Mouse (Mus musculus): ENCODE measurements at regions not wholly inside any gene's neighbourhood (a gene's known extent, or its start where the extent isn't known, plus 50 kb on each side); places are given as distances from the start of the nearest gene placed in this dataset.

DNA sequence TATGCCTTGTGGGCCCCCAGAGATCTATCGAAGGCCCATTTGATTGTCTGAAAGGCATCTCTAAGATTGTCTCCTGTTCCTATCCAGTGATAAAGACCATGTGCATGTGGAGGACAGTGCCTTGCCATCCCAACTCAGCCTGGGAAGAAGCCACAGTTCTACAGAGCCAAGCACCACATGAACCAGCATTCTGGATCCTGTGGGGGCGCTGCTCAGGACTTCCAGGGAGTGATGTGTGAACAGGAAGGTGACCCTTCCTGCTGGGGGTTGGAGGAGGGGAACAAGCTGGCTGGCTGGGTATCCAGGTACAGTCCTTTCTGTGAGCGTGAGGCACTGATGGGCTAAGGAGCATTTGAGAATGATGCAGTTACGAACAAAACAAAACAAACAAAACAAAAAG, 163.8 kb downstream of the Gm26897 start:
- Histone ChIP-seq H3K4me3 (ENCODE audit: insufficient read depth, low read depth, low read length) (no peak overlapping the region), H3K27ac (replicated peaks; ENCODE audit: low read depth, low read length) (no peak overlapping the region), H3K4me1 (ENCODE audit: control insufficient read depth, insufficient read depth, insufficient read length, low read length) (no peaks in the 10 kb centered on the region)

DNA sequence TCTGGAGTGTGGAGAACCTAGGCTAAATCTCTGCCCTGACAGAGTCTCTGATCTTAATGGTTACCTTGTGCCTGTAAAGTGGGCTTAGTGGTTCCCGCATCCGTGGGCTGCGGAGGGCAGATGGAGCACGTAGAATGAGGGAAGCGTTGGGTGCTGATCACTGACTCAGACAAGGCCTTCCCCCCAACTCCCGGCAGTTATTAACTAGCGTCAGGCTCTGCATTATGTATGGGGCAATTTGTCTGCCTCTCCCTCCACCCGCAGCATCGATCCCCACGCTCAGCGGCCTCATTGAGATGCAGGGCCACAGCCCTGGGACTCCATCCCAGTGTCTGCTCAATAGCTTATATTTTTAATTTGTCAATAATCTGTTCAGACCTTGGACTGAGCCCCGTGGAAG, 164.8 kb downstream of the Gm26897 start:
- Histone ChIP-seq H3K27ac (replicated peaks; ENCODE audit: low read depth, low read length) (no peak overlapping the region), H3K4me3 (ENCODE audit: insufficient read depth, low read depth, low read length) (no peak overlapping the region), H3K4me1 (ENCODE audit: control insufficient read depth, insufficient read depth, insufficient read length, low read length) (no peaks in the 10 kb centered on the region)

DNA sequence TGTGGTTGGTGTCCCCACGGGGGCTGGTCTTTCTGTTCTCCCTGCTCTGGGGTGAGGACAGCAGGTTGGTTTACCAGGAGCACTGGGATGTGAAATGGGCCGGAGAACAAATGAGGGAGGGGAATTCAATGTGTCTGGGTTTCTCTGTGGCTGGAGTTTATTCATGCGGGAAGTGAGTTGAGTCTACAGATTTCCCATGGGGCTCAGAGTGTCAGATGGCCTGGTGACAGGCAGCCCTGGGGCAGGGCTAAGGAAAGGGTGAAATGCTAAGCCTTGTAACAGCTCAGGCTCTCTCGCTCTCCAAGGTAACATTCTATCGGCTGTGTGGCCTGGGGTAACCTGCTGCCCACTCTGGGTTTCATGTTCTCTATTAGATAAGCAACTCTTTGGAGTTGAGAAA, 167.5 kb downstream of the Gm26897 start:
- Histone ChIP-seq H3K4me3 (ENCODE audit: insufficient read depth, low read depth, low read length) (no peak overlapping the region), H3K4me1 (ENCODE audit: control insufficient read depth, insufficient read depth, insufficient read length, low read length) (no peaks in the 10 kb centered on the region), H3K27ac (replicated peaks; ENCODE audit: low read depth, low read length) (no peak overlapping the region)

DNA sequence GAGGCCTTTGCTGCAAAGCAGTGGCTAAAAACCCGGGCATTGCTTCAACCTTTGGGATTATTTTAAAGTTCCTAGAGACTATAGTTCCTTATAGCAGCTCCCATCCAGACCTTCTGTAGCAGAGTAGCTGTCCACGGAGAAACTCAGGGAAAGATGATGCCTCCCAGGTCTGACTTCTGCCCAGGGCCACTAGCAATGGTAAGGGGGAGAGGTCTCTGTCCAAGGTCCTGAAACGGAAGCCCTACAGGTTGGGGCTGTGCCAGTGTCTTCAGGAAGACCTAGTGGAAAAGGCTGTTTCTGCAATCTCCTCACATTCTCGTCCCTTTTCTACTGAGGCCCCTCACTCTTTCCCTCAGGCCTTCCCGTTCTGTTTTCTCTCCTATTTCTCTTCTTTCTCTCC, 168.0 kb downstream of the Gm26897 start:
- H3K4me3 ChIP-seq (ENCODE audit: insufficient read depth, low read depth, low read length): no peak overlapping the region
- H3K27ac ChIP-seq (replicated peaks; ENCODE audit: low read depth, low read length): no peak overlapping the region
- no peaks in the 10 kb centered on the region for H3K4me1 ChIP-seq (ENCODE audit: control insufficient read depth, insufficient read depth, insufficient read length, low read length)

DNA sequence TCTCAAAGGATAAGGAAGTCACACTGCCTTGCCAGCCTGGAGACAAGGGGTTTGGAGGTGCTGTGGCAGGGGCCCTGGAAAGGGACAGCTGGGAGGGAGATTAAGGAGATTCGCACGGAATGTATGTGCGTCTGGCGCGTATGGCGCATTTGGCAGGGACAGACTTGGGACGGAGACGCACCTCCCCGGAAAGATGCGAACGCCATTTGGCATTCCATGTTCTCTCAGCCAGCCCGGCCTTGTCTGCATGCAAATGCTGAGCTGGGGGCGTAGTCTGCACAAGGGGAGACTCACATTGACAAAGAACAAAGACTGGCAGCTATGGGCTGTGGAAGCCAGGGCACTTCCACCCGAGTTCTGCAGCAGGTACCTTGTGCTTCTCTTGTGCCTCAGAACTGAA, 174.4 kb downstream of the Gm26897 start:
- Histone ChIP-seq H3K4me3 (ENCODE audit: insufficient read depth, low read depth, low read length) (no peak overlapping the region), H3K27ac (replicated peaks; ENCODE audit: low read depth, low read length) (no peak overlapping the region), H3K4me1 (ENCODE audit: control insufficient read depth, insufficient read depth, insufficient read length, low read length) (no peaks in the 10 kb centered on the region)

DNA sequence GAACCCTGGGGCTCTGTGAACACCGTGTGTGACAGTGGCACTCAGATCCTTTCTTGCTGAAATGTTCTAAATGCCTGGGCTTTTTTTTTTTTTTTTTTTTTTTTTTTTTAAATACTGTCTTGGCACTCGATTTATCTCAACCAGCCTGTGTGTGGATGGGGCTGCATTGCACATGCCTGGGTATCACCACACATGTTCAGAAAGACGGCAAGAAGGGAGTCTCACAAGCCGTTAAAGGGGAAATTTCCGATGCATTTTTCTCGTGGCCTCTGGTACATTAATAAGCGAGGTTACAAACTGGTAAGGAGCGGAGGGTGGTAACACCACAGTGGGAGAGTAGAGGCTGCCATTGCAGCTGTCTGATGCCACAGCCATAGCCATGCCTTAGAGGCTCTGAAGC, 176.8 kb downstream of the Gm26897 start:
- H3K4me1 ChIP-seq (ENCODE audit: control insufficient read depth, insufficient read depth, insufficient read length, low read length): no peaks in the 10 kb centered on the region
- no peak overlapping the region for H3K27ac ChIP-seq (replicated peaks; ENCODE audit: low read depth, low read length)
- no peak overlapping the region for H3K4me3 ChIP-seq (ENCODE audit: insufficient read depth, low read depth, low read length)

DNA sequence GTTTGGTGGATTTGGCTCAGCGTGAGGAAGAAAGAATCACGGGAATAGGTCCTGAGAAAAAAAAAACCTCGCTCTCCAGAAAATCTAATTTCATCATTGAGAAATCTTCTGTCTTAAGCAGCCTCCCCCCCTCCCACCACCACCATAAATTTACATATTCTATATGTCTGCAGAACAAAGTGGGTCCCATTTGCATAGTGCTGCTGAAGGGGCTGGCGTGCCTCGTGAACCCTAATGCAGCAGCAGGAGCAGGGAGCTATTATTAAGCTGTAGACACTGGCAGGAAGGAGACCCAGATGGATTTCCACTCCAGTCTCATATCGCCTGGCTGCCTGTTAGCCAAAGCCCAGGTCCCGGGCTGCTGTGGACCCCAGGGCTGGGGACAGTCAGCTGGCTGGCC, 179.6 kb downstream of the Gm26897 start:
- Histone ChIP-seq H3K27ac (replicated peaks; ENCODE audit: low read depth, low read length) (no peak overlapping the region), H3K4me3 (ENCODE audit: insufficient read depth, low read depth, low read length) (no peak overlapping the region), H3K4me1 (ENCODE audit: control insufficient read depth, insufficient read depth, insufficient read length, low read length) (no peaks in the 10 kb centered on the region)

DNA sequence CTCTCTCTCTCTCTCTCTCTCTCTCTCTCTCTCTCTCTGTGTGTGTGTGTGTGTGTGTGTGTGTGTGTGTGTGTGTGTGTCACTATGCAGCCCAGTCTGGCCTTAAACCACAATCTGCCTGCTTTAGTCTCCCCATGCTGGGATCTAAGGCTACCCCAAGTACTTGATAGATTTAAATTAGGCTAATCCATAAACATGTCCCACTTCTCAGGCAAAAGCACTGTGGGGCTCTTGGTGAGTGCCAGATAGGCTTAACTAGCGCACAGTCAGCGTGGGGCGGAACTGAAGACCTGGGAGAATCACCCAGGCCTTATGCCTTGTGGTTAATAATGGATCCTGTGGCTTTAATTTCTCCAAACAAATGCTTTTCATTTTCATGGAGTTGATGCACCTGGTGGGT, 180.6 kb downstream of the Gm26897 start:
- Histone ChIP-seq H3K27ac (replicated peaks; ENCODE audit: low read depth, low read length) (no peak overlapping the region), H3K4me3 (ENCODE audit: insufficient read depth, low read depth, low read length) (no peak overlapping the region), H3K4me1 (ENCODE audit: control insufficient read depth, insufficient read depth, insufficient read length, low read length) (no peaks in the 10 kb centered on the region)

DNA sequence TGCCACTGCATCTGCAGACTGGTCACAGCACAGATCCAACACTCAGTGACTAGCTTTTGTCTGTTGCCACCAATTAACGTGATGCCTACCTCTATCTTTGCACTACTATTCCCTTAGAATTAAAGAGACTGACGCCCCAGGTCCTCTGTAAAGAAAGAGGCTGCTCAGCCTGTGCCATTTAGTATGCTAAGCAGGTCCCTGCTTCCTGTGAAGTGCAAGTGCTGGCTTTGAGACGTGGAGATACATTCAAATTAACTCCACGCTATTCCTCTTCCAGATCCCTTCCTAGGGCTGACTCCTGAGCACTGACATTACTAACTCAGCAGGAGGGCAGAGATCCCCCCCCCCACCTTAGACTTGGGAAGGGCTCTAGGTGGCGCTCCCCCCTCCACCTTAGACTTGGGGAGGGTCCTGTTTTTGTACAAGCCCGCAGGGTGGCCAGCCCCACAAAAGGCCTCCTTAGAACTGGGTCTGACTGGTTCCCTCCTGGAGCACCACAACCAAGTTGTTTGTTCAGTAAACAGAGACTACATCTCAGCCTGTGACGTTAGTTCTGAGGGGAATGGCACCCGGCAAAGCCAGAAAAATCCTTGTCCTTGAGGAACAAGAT, 184.0 kb downstream of the Gm26897 start:
- Histone ChIP-seq H3K4me1 (ENCODE audit: control insufficient read depth, insufficient read depth, insufficient read length, low read length) (no peaks in the 10 kb centered on the region), H3K4me3 (ENCODE audit: insufficient read depth, low read depth, low read length) (no peak overlapping the region), H3K27ac (replicated peaks; ENCODE audit: low read depth, low read length) (no peak overlapping the region)

DNA sequence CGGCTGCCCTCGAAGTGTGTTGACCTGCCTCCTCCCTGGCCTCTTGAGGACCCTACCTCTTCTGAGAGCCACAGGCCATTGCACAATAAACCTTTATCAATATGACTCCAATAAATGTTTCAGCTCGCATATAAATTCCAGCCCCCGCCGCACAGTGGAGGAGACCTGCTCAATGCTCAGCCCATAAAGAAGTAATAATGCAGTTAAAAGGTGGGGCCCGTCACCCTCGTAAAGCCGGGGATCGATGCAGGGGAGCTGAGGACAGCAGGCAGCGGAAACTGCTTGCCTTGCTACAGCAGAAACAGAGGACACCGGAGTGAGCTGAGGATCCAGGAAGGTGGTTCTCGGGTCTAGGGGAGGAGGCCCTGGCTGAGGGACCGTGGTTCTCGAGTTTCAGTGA, 185.2 kb downstream of the Gm26897 start:
- no peak overlapping the region for H3K4me3 ChIP-seq (ENCODE audit: insufficient read depth, low read depth, low read length)
- H3K4me1 ChIP-seq (ENCODE audit: control insufficient read depth, insufficient read depth, insufficient read length, low read length): no peaks in the 10 kb centered on the region
- H3K27ac ChIP-seq (replicated peaks; ENCODE audit: low read depth, low read length): no peak overlapping the region

DNA sequence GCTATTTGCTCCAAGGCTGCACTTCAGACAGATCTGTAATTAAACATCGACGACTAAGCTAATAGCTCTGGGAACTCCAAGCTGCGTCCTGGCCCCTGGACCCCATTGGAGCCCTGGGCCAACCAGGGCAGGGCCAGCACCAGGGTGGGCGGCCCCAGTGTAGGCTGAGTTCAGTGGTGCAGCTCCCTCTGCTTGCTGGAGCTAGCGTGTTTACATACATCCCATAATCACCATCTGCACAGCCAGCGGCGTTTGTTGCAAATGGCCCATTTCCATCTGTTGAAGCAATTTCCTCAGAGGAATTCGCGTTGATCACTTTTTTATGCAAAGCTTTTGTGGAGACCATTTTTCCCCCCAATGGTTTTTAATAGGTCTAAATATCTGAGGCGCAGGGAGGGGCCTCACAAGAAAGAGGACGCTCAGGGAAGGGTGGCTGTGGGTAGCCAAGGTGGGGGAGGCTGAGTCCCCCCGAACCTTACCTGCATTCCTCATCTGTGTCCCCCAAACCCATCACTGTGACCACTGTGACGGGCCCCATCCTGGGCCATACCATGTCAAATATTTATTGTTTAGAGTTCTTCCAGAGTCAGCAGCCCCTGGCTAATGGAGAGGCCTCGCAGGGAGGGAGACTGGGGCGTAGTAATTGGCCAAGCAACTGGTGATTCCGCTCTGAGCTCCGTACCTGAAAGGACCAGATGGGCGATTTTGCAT, 189.4 kb downstream of the Gm26897 start:
- H3K4me3 ChIP-seq (ENCODE audit: insufficient read depth, low read depth, low read length): no peak overlapping the region
- no peaks in the 10 kb centered on the region for H3K4me1 ChIP-seq (ENCODE audit: control insufficient read depth, insufficient read depth, insufficient read length, low read length)
- no peak overlapping the region for H3K27ac ChIP-seq (replicated peaks; ENCODE audit: low read depth, low read length)

DNA sequence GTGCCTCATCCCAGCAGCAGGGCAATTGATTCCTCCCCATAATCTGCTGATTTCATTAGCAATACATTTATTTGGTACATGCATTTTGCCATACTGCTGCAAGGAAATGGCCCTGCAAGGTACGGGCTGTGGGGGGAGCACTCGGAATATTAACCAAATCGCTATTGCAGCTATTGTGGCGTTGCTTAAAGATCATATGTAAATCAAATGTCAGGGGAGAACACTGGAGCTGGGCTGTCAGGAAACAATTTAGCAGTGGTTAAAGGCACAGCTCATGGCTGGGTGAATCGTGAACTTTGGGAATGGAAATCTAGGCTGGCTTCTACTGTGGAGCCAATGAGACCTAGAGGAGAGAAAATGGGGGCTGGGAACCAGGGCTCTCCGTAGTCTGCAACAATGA, 192.0 kb downstream of the Gm26897 start:
- H3K4me3 ChIP-seq (ENCODE audit: insufficient read depth, low read depth, low read length): no peak overlapping the region
- no peaks in the 10 kb centered on the region for H3K4me1 ChIP-seq (ENCODE audit: control insufficient read depth, insufficient read depth, insufficient read length, low read length)
- H3K27ac ChIP-seq (replicated peaks; ENCODE audit: low read depth, low read length): no peak overlapping the region

DNA sequence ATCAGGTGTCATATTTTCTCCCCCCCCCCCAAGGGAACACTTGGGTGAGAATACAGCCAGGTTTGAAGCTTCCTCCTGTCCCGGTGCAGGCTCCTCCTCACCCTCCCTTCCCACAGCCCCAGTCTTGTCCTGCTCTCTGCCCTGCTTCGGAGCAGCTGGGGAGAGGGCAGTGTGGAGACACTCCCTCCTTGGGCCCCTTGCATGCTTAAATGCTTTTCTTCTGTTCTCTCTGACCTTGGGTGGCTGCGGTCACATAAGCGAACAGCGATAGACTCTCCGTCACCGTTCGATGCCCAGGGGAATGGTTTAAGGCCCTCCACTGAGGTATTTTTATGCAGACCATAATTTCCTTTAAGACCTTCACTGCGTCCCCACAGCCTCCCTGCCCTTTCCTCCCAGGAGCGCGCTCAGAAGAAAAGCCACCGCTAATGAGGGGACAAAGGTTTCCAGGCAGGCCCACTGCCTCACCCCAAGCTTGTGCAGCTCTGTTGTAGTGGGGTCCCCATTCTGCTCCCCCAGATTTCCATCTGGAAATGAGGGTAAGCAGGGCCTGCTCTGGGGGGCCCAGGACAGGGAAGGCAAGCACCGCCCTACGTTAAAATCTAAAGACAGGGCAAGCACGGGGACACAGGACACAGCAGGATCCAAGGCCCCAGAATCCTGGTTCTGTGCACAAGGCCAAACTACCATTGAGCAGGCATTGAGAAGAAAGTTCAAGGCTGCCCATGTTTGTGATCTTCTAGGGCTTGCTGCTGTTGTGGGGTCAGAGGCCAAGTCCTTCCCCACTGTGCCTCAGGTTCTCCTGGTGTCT, 195.7 kb downstream of the Gm26897 start:
- no peaks in the 10 kb centered on the region for H3K4me1 ChIP-seq (ENCODE audit: control insufficient read depth, insufficient read depth, insufficient read length, low read length)
- no peak overlapping the region for H3K4me3 ChIP-seq (ENCODE audit: insufficient read depth, low read depth, low read length)
- H3K27ac ChIP-seq (replicated peaks; ENCODE audit: low read depth, low read length): no peak overlapping the region

DNA sequence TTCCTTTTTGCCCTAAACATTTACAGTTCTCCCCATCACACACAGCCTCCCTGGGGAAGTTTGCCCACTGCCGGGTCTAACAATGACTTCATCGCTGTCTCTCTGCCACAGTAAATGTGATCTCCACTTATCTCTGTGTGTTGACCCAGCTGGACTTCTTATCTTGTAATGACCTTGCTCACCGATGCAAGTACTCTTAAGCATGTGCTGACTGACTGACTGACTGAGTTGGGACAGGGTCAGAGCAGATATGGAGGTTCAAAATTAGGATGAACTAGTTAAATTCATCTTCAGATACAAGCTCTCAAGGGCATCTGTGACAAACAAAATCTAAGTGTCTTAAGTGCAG, 196.2 kb downstream of the Gm26897 start:
- Histone ChIP-seq H3K27ac (replicated peaks; ENCODE audit: low read depth, low read length) (no peak overlapping the region), H3K4me3 (ENCODE audit: insufficient read depth, low read depth, low read length) (no peak overlapping the region), H3K4me1 (ENCODE audit: control insufficient read depth, insufficient read depth, insufficient read length, low read length) (no peaks in the 10 kb centered on the region)

DNA sequence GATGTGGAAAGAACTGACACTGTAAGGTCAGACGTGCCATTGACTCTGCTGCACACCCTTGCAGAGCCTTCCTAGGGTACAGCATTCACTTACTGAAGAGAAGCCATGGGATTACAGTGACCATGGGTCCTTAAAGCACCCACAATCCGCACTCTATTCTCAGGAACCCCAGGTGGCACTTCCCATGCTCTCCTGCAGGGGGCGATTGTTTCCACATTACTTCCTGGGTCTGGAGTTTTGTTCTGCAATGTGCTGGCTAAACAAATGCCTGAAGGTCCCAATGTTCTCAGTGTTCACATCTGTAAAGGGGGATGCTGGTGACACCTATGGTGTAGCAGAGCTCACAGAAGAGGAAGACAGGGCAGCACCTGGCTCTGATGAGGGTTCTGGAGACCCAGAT, 198.0 kb downstream of the Gm26897 start:
- Histone ChIP-seq H3K4me1 (ENCODE audit: control insufficient read depth, insufficient read depth, insufficient read length, low read length) (no peaks in the 10 kb centered on the region), H3K27ac (replicated peaks; ENCODE audit: low read depth, low read length) (no peak overlapping the region), H3K4me3 (ENCODE audit: insufficient read depth, low read depth, low read length) (no peak overlapping the region)
